Mouse (Mus musculus) stomach, postnatal 0 days (tissue): ENCODE results near the gene Dnah8.

Experiments used
- CTCF ChIP-seq: IDR thresholded peaks from 2 replicates; pipeline ENCODE4 v1.5.1; 2016; ENCODE audit warnings: antibody characterized with exemption, low read depth, mild to moderate bottlenecking, moderate library complexity
- EP300 ChIP-seq: optimal IDR thresholded peaks from 2 replicates; pipeline ENCODE3; 2016; ENCODE audit warnings: antibody characterized with exemption

GRCm38 (mm10) chr17:30809926-30810660 is 185.9 kb downstream of the Dnah8 start:
- TF ChIP-seq CTCF (no peak), EP300 (no peak)
